Mouse (Mus musculus) gastrocnemius, adult 18-20 months (tissue): ENCODE measurements around the gene Zfp212. TPM values are rescaled to one million over a fixed set of nuclear protein-coding genes. Genes with fewer than 3 reads are reported as not detected.
"Not testable (repeated sequence)": the region's sequence is repeated elsewhere in the genome, so short reads cannot be mapped to it uniquely, and the experiment has no call there.

Experiments
- DNase-seq: peaks from one replicate; pipeline ENCODE4 v3.0.0; 2021; ENCODE audit warnings: low spot score
- total RNA-seq, 2 experiments: library from RNA; stranded (reverse); gene quantifications; 2 replicates each; pipeline ENCODE4 v1.2.3; 2021

The Zfp212 gene
- total RNA-seq, 2 experiments from 2014 or later = 7.9 to 9.3 TPM

GRCm38 (mm10) chr6:47919646-47920446 lies 430 bp upstream of the Zfp212 start:
- no peak for DNase-seq

GRCm38 (mm10) chr6:47942461-47942860 lies 22.2 kb downstream of the Zfp212 start:
- DNase-seq = no peak

GRCm38 (mm10) chr6:47943021-47943691 lies 22.9 kb downstream of the Zfp212 start:
- peak; percentile 72 for DNase-seq

GRCm38 (mm10) chr6:47943721-47944120 lies 23.4 kb downstream of the Zfp212 start:
- no peak for DNase-seq

- no peak for DNase-seq
Measured at GRCm38 (mm10) chr6:47947388-47947787, 27.1 kb downstream of the Zfp212 start.

- DNase-seq = peak; percentile 97
Measured at GRCm38 (mm10) chr6:47953191-47953726, 33.0 kb downstream of the Zfp212 start, which contains the start of gene Zfp956. Gene Zfp956, plus strand, starts transcription at chr6:47953390.

- DNase-seq = no peak
Measured at GRCm38 (mm10) chr6:47954425-47954824, 34.1 kb downstream of the Zfp212 start.

- peak; percentile 36 for DNase-seq
Measured at GRCm38 (mm10) chr6:47957816-47958215, 37.5 kb downstream of the Zfp212 start.

- no peak for DNase-seq
Measured at GRCm38 (mm10) chr6:47960685-47961421, 40.6 kb downstream of the Zfp212 start.

- DNase-seq = no peak
Measured at GRCm38 (mm10) chr6:47963051-47963450, 42.8 kb downstream of the Zfp212 start.

- DNase-seq = not testable (repeated sequence)
Measured at GRCm38 (mm10) chr6:47968166-47968565, 47.9 kb downstream of the Zfp212 start.

GRCm38 (mm10) chr6:47974599-47974998 lies 54.3 kb downstream of the Zfp212 start:
- no peak for DNase-seq

GRCm38 (mm10) chr6:47978897-47979368 lies 58.7 kb downstream of the Zfp212 start:
- DNase-seq = peak; percentile 75

Other genes starting within 250 kb of the Zfp212 start
- 10 to 100 TPM; 10.2 to 14.4 TPM for gene Pdia4, start 107.0 kb upstream of the Zfp212 start, total RNA-seq
- gene Zfp786, start 89.6 kb upstream of the Zfp212 start, total RNA-seq = under 1 TPM; 0.73 to 0.76 TPM
- gene Zfp398, start 84.8 kb upstream of the Zfp212 start, total RNA-seq = 1 to 10 TPM; 4.7 to 5.6 TPM
- 1 to 10 TPM; 5.3 to 5.9 TPM for gene Zfp282, start 43.3 kb upstream of the Zfp212 start, total RNA-seq
- 1 to 10 TPM; 5.7 to 7.0 TPM for gene Zfp956, start 32.9 kb downstream of the Zfp212 start, total RNA-seq
- gene Zfp777, start 128.4 kb downstream of the Zfp212 start, total RNA-seq = 10 to 100 TPM; 17.4 to 20.7 TPM
- 1 to 10 TPM; 9.2 to 9.7 TPM for gene Zfp746, start 166.1 kb downstream of the Zfp212 start, total RNA-seq